Mouse (Mus musculus) G1E (cell line): ENCODE data around the gene Cbfa2t3. TPM values are rescaled to one million over a fixed set of nuclear protein-coding genes. Genes with fewer than 3 reads are reported as not detected.

Experiments used
- ATAC-seq: 2 replicates; pipeline ENCODE4 v1.8.0; 2016; ENCODE audit warnings: mild to moderate bottlenecking; ENCODE audit not compliant: insufficient number of reproducible peaks, poor library complexity, low FRiP score, severe bottlenecking; ENCODE audit errors: extremely low read depth
- DNase-seq: peaks from one replicate; pipeline ENCODE4 v3.0.0; 2012; ENCODE audit warnings: low spot score
- H3K27me3 ChIP-seq: 2 replicates; pipeline ENCODE4 v1.6.1; 2012; ENCODE audit warnings: mild to moderate bottlenecking, low read length, inconsistent platforms; ENCODE audit not compliant: insufficient read depth
- H3K36me3 ChIP-seq: replicated peaks from 2 replicates; pipeline ENCODE3; 2012; ENCODE audit warnings: mild to moderate bottlenecking, inconsistent platforms
- H3K4me1 ChIP-seq: 2 replicates; pipeline ENCODE4 v1.6.1; 2012; ENCODE audit warnings: low read depth, low read length, inconsistent platforms, mixed read lengths; ENCODE audit not compliant: insufficient read depth
- H3K4me3 ChIP-seq: 2 replicates; pipeline ENCODE4 v1.5.1; 2012; ENCODE audit warnings: low read depth, mild to moderate bottlenecking, inconsistent platforms, low read length, moderate library complexity, mixed read lengths
- H3K9me3 ChIP-seq: replicated peaks from 2 replicates; pipeline ENCODE4 v1.6.1; 2012; ENCODE audit warnings: inconsistent platforms
- CTCF ChIP-seq: IDR thresholded peaks from 2 replicates; pipeline ENCODE4 v1.5.1; 2012; ENCODE audit warnings: low read depth, low read length, inconsistent platforms, mixed read lengths
- GATA1 ChIP-seq: IDR thresholded peaks from 2 replicates; pipeline ENCODE4 v1.6.1; 2012; ENCODE audit warnings: borderline replicate concordance, low read length, inconsistent platforms, mixed read lengths
- GATA2 ChIP-seq: IDR thresholded peaks from 2 replicates; pipeline ENCODE4 v1.6.1; 2012; ENCODE audit warnings: low read depth, low read length, inconsistent platforms, borderline replicate concordance
- POLR2AphosphoS5 ChIP-seq: IDR thresholded peaks from 2 replicates; pipeline ENCODE4 v1.6.1; 2012; ENCODE audit warnings: low read depth, low read length, inconsistent platforms; ENCODE audit not compliant: insufficient replicate concordance
- TAL1 ChIP-seq: conservative IDR thresholded peaks from 2 replicates; pipeline ENCODE4 v1.6.1; 2012; ENCODE audit warnings: low read depth, low read length, inconsistent platforms, mixed read lengths
- polyA plus RNA-seq: library from polyadenylated mRNA; stranded (reverse); fragments of >175 nt; gene quantifications from 2 replicates; pipeline ENCODE4 v1.2.3, GENCODE M21; 2012
- total RNA-seq, 2 experiments: library from RNA; stranded (forward) in 1 of 2; stranded (reverse) in 1 of 2; fragments of 200-1000 nt in 1 of 2; fragments of >200 nt in 1 of 2; fragmentation: Nextera tagmentation in 1 of 2; gene quantifications; 2 replicates each; pipeline ENCODE4 v1.2.3; 2014 to 2017

The Cbfa2t3 gene
- total and polyA plus RNA-seq, 3 experiments, result 19.9 to 287 (median 99.0) TPM

GRCm38 (mm10) chr8:122739102-122739725, 40.3 kb upstream of the Cbfa2t3 start:
- Histone ChIP-seq H3K36me3 (no peaks in the 10 kb centered on the region), H3K27me3 (peaks cover 96% of the 10 kb centered on the region), H3K9me3 (no peaks in the 10 kb centered on the region), H3K4me1 (peaks cover 52% of the 10 kb centered on the region), H3K4me3 (no peak overlapping the region; the same call in 1 of the 2 replicates)
- no peak for TF ChIP-seq TAL1
- TF ChIP-seq CTCF, result no peak
- TF ChIP-seq GATA2, result no peak
- no peak for TF ChIP-seq POLR2AphosphoS5
- TF ChIP-seq GATA1, result no peak
- ATAC-seq (no peak), DNase-seq (no peak)

- DNase-seq (no peak), ATAC-seq (no peak)
- H3K4me1 ChIP-seq, result peaks cover 52% of the 10 kb centered on the region
Measured at GRCm38 (mm10) chr8:122737886-122738285, 39.0 kb upstream of the Cbfa2t3 start.

GRCm38 (mm10) chr8:122737071-122737470, 38.2 kb upstream of the Cbfa2t3 start:
- ATAC-seq (no peak), DNase-seq (peak; percentile 62)
- Histone ChIP-seq H3K36me3 (no peaks in the 10 kb centered on the region), H3K9me3 (no peaks in the 10 kb centered on the region), H3K4me1 (peaks cover 52% of the 10 kb centered on the region), H3K27me3 (peaks cover 96% of the 10 kb centered on the region), H3K4me3 (no peak overlapping the region)
- TF ChIP-seq TAL1 (no peak), GATA2 (no peak), GATA1 (no peak), POLR2AphosphoS5 (no peak), CTCF (no peak)

More at GRCm38 (mm10) chr8:122737886-122738285, 39.0 kb upstream of the Cbfa2t3 start:
- Histone ChIP-seq H3K4me3 (no peak overlapping the region), H3K27me3 (peaks cover 96% of the 10 kb centered on the region), H3K9me3 (no peaks in the 10 kb centered on the region), H3K36me3 (no peaks in the 10 kb centered on the region)
- TF ChIP-seq POLR2AphosphoS5 (no peak), GATA1 (no peak), TAL1 (no peak), GATA2 (no peak), CTCF (no peak)

- H3K4me3 ChIP-seq, result no peak overlapping the region; the same call in 1 of the 2 replicates
- H3K9me3 ChIP-seq, result no peaks in the 10 kb centered on the region
- DNase-seq, result no peak
- ATAC-seq, result no peak
- TF ChIP-seq GATA2 (no peak), CTCF (no peak), POLR2AphosphoS5 (no peak), TAL1 (no peak), GATA1 (no peak)
- H3K36me3 ChIP-seq, result no peaks in the 10 kb centered on the region
- H3K27me3 ChIP-seq, result peaks cover 96% of the 10 kb centered on the region
- H3K4me1 ChIP-seq, result peaks cover 52% of the 10 kb centered on the region
Measured at GRCm38 (mm10) chr8:122736623-122737022, 37.7 kb upstream of the Cbfa2t3 start.

GRCm38 (mm10) chr8:122735542-122736473, 36.9 kb upstream of the Cbfa2t3 start:
- peak; percentile 78 for ATAC-seq
- no peaks in the 10 kb centered on the region for H3K36me3 ChIP-seq
- peaks cover 93% of the 10 kb centered on the region for H3K27me3 ChIP-seq
- H3K4me3 ChIP-seq, result peak overlapping the region; percentile 50; the same call in 1 of the 2 replicates
- peaks cover 3% of the 10 kb centered on the region for H3K9me3 ChIP-seq
- peak; percentile 68 for DNase-seq
- TF ChIP-seq TAL1, result no peak
- TF ChIP-seq POLR2AphosphoS5, result no peak
- TF ChIP-seq CTCF, result no peak
- TF ChIP-seq GATA2, result no peak
- no peak for TF ChIP-seq GATA1
- peaks cover 52% of the 10 kb centered on the region for H3K4me1 ChIP-seq

GRCm38 (mm10) chr8:122735110-122735509, 36.2 kb upstream of the Cbfa2t3 start:
- TF ChIP-seq GATA1 (no peak), CTCF (no peak), GATA2 (no peak), TAL1 (no peak), POLR2AphosphoS5 (no peak)
- peaks cover 3% of the 10 kb centered on the region for H3K9me3 ChIP-seq
- DNase-seq, result no peak
- H3K36me3 ChIP-seq, result no peaks in the 10 kb centered on the region
- peaks cover 45% of the 10 kb centered on the region for H3K4me1 ChIP-seq
- no peak overlapping the region for H3K4me3 ChIP-seq
- ATAC-seq, result no peak
- peaks cover 91% of the 10 kb centered on the region for H3K27me3 ChIP-seq
